Mouse (Mus musculus) intestine, embryonic 15.5 days (tissue): Measurements from ENCODE around the gene Bicral. TPM values are rescaled to one million over a fixed set of nuclear protein-coding genes. Genes with fewer than 3 reads are reported as not detected.
"Not testable (repeated sequence)": the region's sequence is repeated elsewhere in the genome, so short reads cannot be mapped to it uniquely, and the experiment has no call there.

Experiments
- ATAC-seq: fragments of 200-750 bp; cut with Nextera tagmentation; 2 replicates; pipeline ENCODE4 v1.8.0; 2017; ENCODE audit warnings: moderate TSS enrichment, moderate library complexity
- H3K27ac ChIP-seq: fragments of 300-500 bp; sonication (generic); 2 replicates; pipeline ENCODE4 v1.5.1; 2015; ENCODE audit warnings: mild to moderate bottlenecking, inconsistent platforms
- H3K27me3 ChIP-seq: fragments of 300-500 bp; sonication (generic); replicated peaks from 2 replicates; pipeline ENCODE4 v1.6.1; 2015; ENCODE audit warnings: inconsistent platforms
- H3K36me3 ChIP-seq: fragments of 300-500 bp; sonication (generic); 2 replicates; pipeline ENCODE4 v1.6.1; 2015; ENCODE audit warnings: inconsistent platforms
- H3K4me1 ChIP-seq: fragments of 300-500 bp; sonication (generic); replicated peaks from 2 replicates; pipeline ENCODE4 v1.6.1; 2015; ENCODE audit warnings: inconsistent platforms
- H3K4me2 ChIP-seq: fragments of 300-500 bp; sonication (generic); replicated peaks from 2 replicates; pipeline ENCODE4 v1.6.1; 2015; ENCODE audit warnings: mild to moderate bottlenecking, inconsistent platforms
- H3K4me3 ChIP-seq: fragments of 300-500 bp; sonication (generic); replicated peaks from 2 replicates; pipeline ENCODE4 v1.5.1; 2015; ENCODE audit warnings: inconsistent platforms
- H3K9ac ChIP-seq: fragments of 300-500 bp; sonication (generic); 2 replicates; pipeline ENCODE4 v1.6.1; 2015; ENCODE audit warnings: inconsistent platforms
- H3K9me3 ChIP-seq: fragments of 300-500 bp; sonication (generic); 2 replicates; pipeline ENCODE4 v1.6.1; 2016; ENCODE audit warnings: inconsistent platforms
- WGBS: fragments of 180-500 bp; shearing (Covaris S2); methylation state at CpG from one replicate; pipeline ENCODE4 v1.1.7; 2015; 5-methylcytosine and 5-hydroxymethylcytosine counted together
- polyA plus RNA-seq: library from polyadenylated mRNA; unstranded; fragments of >200 nt; fragmentation: Nextera tagmentation; extraction: Ambion mirVana; gene quantifications from 2 replicates; pipeline ENCODE4 v1.2.1, GENCODE M21; 2015

Bicral gene
- polyA plus RNA-seq, 1 experiment from 2014 or later, result 4.6 TPM

- H3K36me3 ChIP-seq, result peaks cover 35% of the 10 kb centered on the region
- no peak overlapping the region for H3K9ac ChIP-seq
- WGBS, result 56% methylated on average over 2 of the region's 2 CpGs
- H3K4me2 ChIP-seq, result peak overlapping the region; percentile 70
- H3K27ac ChIP-seq, result no peak overlapping the region; the same call in 1 of the 2 replicates
- ATAC-seq, result no peak
- H3K9me3 ChIP-seq, result no peaks in the 10 kb centered on the region
- peak overlapping the region; percentile 91; the same call in 1 of the 2 replicates for H3K4me3 ChIP-seq
- no peaks in the 10 kb centered on the region for H3K27me3 ChIP-seq
- peaks cover 13% of the 10 kb centered on the region for H3K4me1 ChIP-seq
Measured at GRCm38 (mm10) chr17:46774131-46774472, 84.2 kb downstream of the Bicral start.

GRCm38 (mm10) chr17:46773278-46774130, 84.8 kb downstream of the Bicral start:
- peaks cover 13% of the 10 kb centered on the region for H3K4me1 ChIP-seq
- H3K27ac ChIP-seq, result peak overlapping the region; percentile 90
- 8% methylated on average over 20 of the region's 20 CpGs for WGBS
- H3K4me2 ChIP-seq, result peak overlapping the region; percentile 70
- peaks cover 29% of the 10 kb centered on the region for H3K36me3 ChIP-seq
- peak overlapping the region; percentile 91 for H3K4me3 ChIP-seq
- H3K9ac ChIP-seq, result peak overlapping the region; percentile 94
- peak; percentile 42 for ATAC-seq
- H3K9me3 ChIP-seq, result no peaks in the 10 kb centered on the region
- H3K27me3 ChIP-seq, result no peaks in the 10 kb centered on the region

GRCm38 (mm10) chr17:46772404-46773277, 85.6 kb downstream of the Bicral start, which contains the start of gene 2310039H08Rik:
Gene 2310039H08Rik (plus strand): TSS chr17:46772635.
- peak within 1 kb of the TSS; percentile 91 for H3K4me3 ChIP-seq
- WGBS, result under 1% methylated on average over 50 of the region's 50 CpGs
- peaks cover 20% of the 10 kb centered on the region for H3K36me3 ChIP-seq

GRCm38 (mm10) chr17:46772038-46772403, 86.3 kb downstream of the Bicral start:
- WGBS, result 4% methylated on average over 5 of the region's 5 CpGs
- Histone ChIP-seq H3K4me1 (peaks cover 13% of the 10 kb centered on the region), H3K27me3 (no peaks in the 10 kb centered on the region), H3K4me3 (peak overlapping the region; percentile 91), H3K36me3 (peaks cover 15% of the 10 kb centered on the region), H3K27ac (peak overlapping the region; percentile 90), H3K9me3 (no peaks in the 10 kb centered on the region), H3K4me2 (peak overlapping the region; percentile 70), H3K9ac (peak overlapping the region; percentile 94)
- peak; percentile 29; the same call in 1 of the 2 replicates for ATAC-seq

More at GRCm38 (mm10) chr17:46772404-46773277, 85.6 kb downstream of the Bicral start, which contains the start of gene 2310039H08Rik:
- Histone ChIP-seq H3K4me1 (peaks cover 13% of the 10 kb centered on the region), H3K9me3 (no peaks in the 10 kb centered on the region), H3K27ac (peak within 1 kb of the TSS; percentile 90), H3K4me2 (peak within 1 kb of the TSS; percentile 70), H3K9ac (peak within 1 kb of the TSS; percentile 94), H3K27me3 (no peaks in the 10 kb centered on the region)
- ATAC-seq, result peak; percentile 92

GRCm38 (mm10) chr17:46771616-46772015, 86.7 kb downstream of the Bicral start:
- Histone ChIP-seq H3K9me3 (no peaks in the 10 kb centered on the region), H3K4me2 (peak overlapping the region; percentile 70), H3K9ac (no peak overlapping the region), H3K4me1 (peaks cover 13% of the 10 kb centered on the region), H3K4me3 (peak overlapping the region; percentile 91), H3K27me3 (no peaks in the 10 kb centered on the region), H3K36me3 (peaks cover 14% of the 10 kb centered on the region), H3K27ac (no peak overlapping the region)
- no peak for ATAC-seq
- WGBS, result 60% methylated on average over 17 of the region's 17 CpGs

GRCm38 (mm10) chr17:46771025-46771424, 87.3 kb downstream of the Bicral start:
- Histone ChIP-seq H3K4me3 (no peak overlapping the region), H3K9ac (no peak overlapping the region), H3K9me3 (no peaks in the 10 kb centered on the region), H3K36me3 (peaks cover 8% of the 10 kb centered on the region), H3K4me2 (no peak overlapping the region), H3K4me1 (peaks cover 13% of the 10 kb centered on the region), H3K27ac (no peak overlapping the region), H3K27me3 (no peaks in the 10 kb centered on the region)
- WGBS, result 85% methylated on average over 4 of the region's 4 CpGs
- ATAC-seq, result no peak

- no peak overlapping the region for H3K9ac ChIP-seq
- no peak for ATAC-seq
Measured at GRCm38 (mm10) chr17:46770546-46770945, 87.7 kb downstream of the Bicral start.

GRCm38 (mm10) chr17:46767868-46768267, 90.4 kb downstream of the Bicral start:
- peaks cover 5% of the 10 kb centered on the region for H3K4me1 ChIP-seq
- WGBS, result 36% methylated on average over 8 of the region's 8 CpGs
- no peaks in the 10 kb centered on the region for H3K9me3 ChIP-seq
- no peaks in the 10 kb centered on the region for H3K36me3 ChIP-seq
- no peak overlapping the region for H3K4me2 ChIP-seq
- no peak overlapping the region for H3K27ac ChIP-seq
- no peak for ATAC-seq
- no peaks in the 10 kb centered on the region for H3K27me3 ChIP-seq
- no peak overlapping the region for H3K9ac ChIP-seq
- no peak overlapping the region for H3K4me3 ChIP-seq

More at GRCm38 (mm10) chr17:46770546-46770945, 87.7 kb downstream of the Bicral start:
- Histone ChIP-seq H3K4me3 (no peak overlapping the region), H3K4me2 (no peak overlapping the region), H3K9me3 (no peaks in the 10 kb centered on the region), H3K4me1 (peaks cover 13% of the 10 kb centered on the region), H3K27ac (no peak overlapping the region), H3K27me3 (no peaks in the 10 kb centered on the region), H3K36me3 (peaks cover 7% of the 10 kb centered on the region)
- 92% methylated on average over 11 of the region's 11 CpGs for WGBS

- H3K27ac ChIP-seq, H3K4me1 ChIP-seq, H3K4me2 ChIP-seq, ATAC-seq, H3K27me3 ChIP-seq, H3K9ac ChIP-seq, H3K9me3 ChIP-seq, H3K4me3 ChIP-seq, H3K36me3 ChIP-seq: not testable (repeated sequence)
- WGBS, result 64% methylated on average over 9 of the region's 9 CpGs
Measured at GRCm38 (mm10) chr17:46764916-46765315, 93.4 kb downstream of the Bicral start.

GRCm38 (mm10) chr17:46763544-46763943, 94.7 kb downstream of the Bicral start, which contains the start of gene Ptcra:
Gene Ptcra (minus strand): TSS chr17:46763712.
- ATAC-seq, result no peak
- WGBS, result 60% methylated on average over 2 of the region's 2 CpGs

GRCm38 (mm10) chr17:46758753-46759152, 99.5 kb downstream of the Bicral start:
- WGBS, result 86% methylated on average over 12 of the region's 12 CpGs
- Histone ChIP-seq H3K9me3 (no peaks in the 10 kb centered on the region), H3K27me3 (no peaks in the 10 kb centered on the region), H3K36me3 (no peaks in the 10 kb centered on the region), H3K27ac (no peak overlapping the region), H3K4me2 (no peak overlapping the region), H3K4me1 (no peaks in the 10 kb centered on the region), H3K4me3 (no peak overlapping the region), H3K9ac (no peak overlapping the region)
- ATAC-seq, result no peak

More at GRCm38 (mm10) chr17:46763544-46763943, 94.7 kb downstream of the Bicral start, which contains the start of gene Ptcra:
- Histone ChIP-seq H3K4me1 (no peaks in the 10 kb centered on the region), H3K27me3 (no peaks in the 10 kb centered on the region), H3K36me3 (no peaks in the 10 kb centered on the region), H3K9ac (no peak within 1 kb of the TSS), H3K27ac (no peak within 1 kb of the TSS), H3K4me2 (no peak within 1 kb of the TSS), H3K4me3 (no peak within 1 kb of the TSS), H3K9me3 (no peaks in the 10 kb centered on the region)
